Mouse (Mus musculus) ES-Bruce4 (cell line): ENCODE results near the gene Mob4. TPM values are rescaled to one million over a fixed set of nuclear protein-coding genes. Genes with fewer than 3 reads are reported as not detected.

ENCODE experiments used
- H3K27ac ChIP-seq: 2 replicates; pipeline ENCODE4 v1.5.1; 2012; ENCODE audit warnings: low read length, inconsistent platforms; ENCODE audit not compliant: insufficient read depth
- H3K27me3 ChIP-seq: 2 replicates; pipeline ENCODE4 v1.6.1; 2012; ENCODE audit warnings: mild to moderate bottlenecking, low read length, inconsistent platforms; ENCODE audit not compliant: control insufficient read depth, poor library complexity, insufficient read depth, severe bottlenecking
- H3K36me3 ChIP-seq: 2 replicates; pipeline ENCODE4 v1.6.1; 2012; ENCODE audit warnings: inconsistent platforms, mild to moderate bottlenecking, low read length, moderate library complexity; ENCODE audit not compliant: control insufficient read depth, poor library complexity, insufficient read depth, severe bottlenecking
- H3K4me1 ChIP-seq: one replicate; pipeline ENCODE4 v1.8.1; 2011; ENCODE audit warnings: low read length; ENCODE audit not compliant: control insufficient read depth, insufficient read depth
- H3K4me3 ChIP-seq: 2 replicates; pipeline ENCODE4 v1.5.1; 2011; ENCODE audit warnings: low read depth, mild to moderate bottlenecking, low read length
- H3K9ac ChIP-seq: 2 replicates; pipeline ENCODE4 v1.6.1; 2012; ENCODE audit warnings: low read depth, mild to moderate bottlenecking, inconsistent platforms; ENCODE audit not compliant: poor library complexity, severe bottlenecking
- H3K9me3 ChIP-seq: replicated peaks from 2 replicates; pipeline ENCODE4 v1.6.1; 2012; ENCODE audit warnings: mild to moderate bottlenecking, low read length, inconsistent platforms; ENCODE audit not compliant: control insufficient read depth, poor library complexity, insufficient read depth, severe bottlenecking
- CTCF ChIP-seq: IDR thresholded peaks from one replicate; pipeline ENCODE4 v1.8.1; 2011; ENCODE audit warnings: low read depth, low read length
- EP300 ChIP-seq: IDR thresholded peaks from 2 replicates; pipeline ENCODE4 v1.6.1; 2011; ENCODE audit warnings: low read depth, low read length; ENCODE audit not compliant: insufficient read depth
- POLR2A ChIP-seq: IDR thresholded peaks from one replicate; pipeline ENCODE4 v1.8.1; 2011; ENCODE audit warnings: low read length; ENCODE audit not compliant: insufficient read depth
- polyA plus RNA-seq: library from polyadenylated mRNA; stranded (reverse); fragments of >200 nt; gene quantifications from 2 replicates; pipeline ENCODE4 v1.2.4, GENCODE M21; 2011; ENCODE audit warnings: low read depth; ENCODE audit not compliant: missing spikeins, insufficient read depth, insufficient read length

Mob4 gene
- polyA plus RNA-seq, 1 experiment: 83.5 TPM

DNA sequence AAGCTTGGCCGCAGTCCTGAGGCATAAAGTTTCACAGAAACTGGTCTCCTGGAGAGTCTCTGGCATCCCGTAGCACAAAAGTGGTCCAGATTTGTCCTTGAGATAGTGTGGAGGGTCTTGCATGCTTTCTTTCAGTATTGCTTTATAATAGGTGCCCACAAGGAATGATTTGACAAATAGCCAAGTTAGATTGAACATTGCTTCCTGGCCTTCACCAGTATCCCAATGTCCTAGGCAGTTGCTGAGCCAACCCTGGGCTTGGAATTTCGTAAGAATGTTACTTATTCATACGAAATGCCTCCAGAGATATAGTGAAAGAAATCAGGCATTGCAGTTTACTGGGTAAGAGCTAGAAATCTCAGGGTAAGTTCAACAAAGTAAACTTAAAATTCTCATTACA lies 37.6 kb downstream of the Mob4 start:
- no peak overlapping the region for H3K27ac ChIP-seq
- H3K4me1 ChIP-seq: peaks cover 5% of the 10 kb centered on the region
- H3K9ac ChIP-seq: no peak overlapping the region
- peaks cover 8% of the 10 kb centered on the region; the same call in 1 of the 2 replicates for H3K9me3 ChIP-seq
- no peak overlapping the region for H3K4me3 ChIP-seq
- H3K36me3 ChIP-seq: no peaks in the 10 kb centered on the region
- TF ChIP-seq CTCF (no peak), EP300 (no peak), POLR2A (no peak)
- no peaks in the 10 kb centered on the region for H3K27me3 ChIP-seq

DNA sequence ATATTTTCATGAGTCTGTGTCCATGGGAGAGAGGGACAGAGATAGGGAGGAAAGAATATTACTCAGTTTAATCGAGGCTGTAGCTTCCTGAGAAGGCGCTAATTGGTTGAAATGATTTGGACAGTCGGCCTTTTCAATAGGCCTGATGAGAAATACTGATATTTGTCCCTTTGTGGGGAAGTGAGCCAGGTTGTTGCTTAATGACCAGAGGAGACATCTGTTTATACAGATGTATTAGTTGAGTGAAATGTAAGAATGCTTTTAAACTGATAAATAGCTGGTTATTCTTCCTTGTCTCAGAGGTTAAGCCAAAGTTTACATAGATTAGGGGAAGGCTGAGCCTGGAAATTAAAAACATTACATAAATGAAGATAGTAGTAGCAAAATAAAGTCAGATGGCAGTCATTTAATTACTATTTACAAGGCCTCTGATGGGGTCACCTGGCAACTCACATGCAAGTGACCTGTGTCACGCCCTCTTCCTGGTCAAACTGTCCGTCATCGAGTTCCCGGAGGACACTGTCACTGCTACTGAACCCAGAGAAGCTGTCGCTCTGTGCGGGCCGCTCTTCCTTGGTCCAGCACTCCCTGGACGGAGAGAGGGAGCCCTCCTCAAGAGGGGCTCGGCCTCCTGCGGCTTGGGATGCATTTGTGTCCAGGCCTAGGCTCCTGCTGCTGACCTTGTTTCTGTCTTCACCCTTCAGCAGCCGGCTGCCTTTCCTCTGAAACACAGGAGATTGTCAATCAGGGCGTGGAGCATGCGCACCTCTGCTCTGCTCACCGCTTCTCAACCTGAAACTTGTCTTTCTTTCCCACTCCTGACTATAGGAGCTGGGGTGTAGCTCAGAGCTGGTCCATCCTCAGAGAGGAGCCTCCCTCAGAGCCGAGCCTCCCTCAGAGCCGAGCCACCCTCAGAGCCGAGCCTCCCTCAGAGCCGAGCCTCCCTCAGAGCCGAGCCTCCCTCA lies 40.6 kb downstream of the Mob4 start:
- Histone ChIP-seq H3K9ac (no peak overlapping the region; the same call in 1 of the 2 replicates), H3K27me3 (no peaks in the 10 kb centered on the region), H3K9me3 (peaks cover 8% of the 10 kb centered on the region; the same call in 1 of the 2 replicates), H3K4me1 (no peaks in the 10 kb centered on the region), H3K27ac (no peak overlapping the region), H3K4me3 (no peak overlapping the region), H3K36me3 (no peaks in the 10 kb centered on the region)
- TF ChIP-seq POLR2A (no peak), CTCF (no peak), EP300 (no peak)

DNA sequence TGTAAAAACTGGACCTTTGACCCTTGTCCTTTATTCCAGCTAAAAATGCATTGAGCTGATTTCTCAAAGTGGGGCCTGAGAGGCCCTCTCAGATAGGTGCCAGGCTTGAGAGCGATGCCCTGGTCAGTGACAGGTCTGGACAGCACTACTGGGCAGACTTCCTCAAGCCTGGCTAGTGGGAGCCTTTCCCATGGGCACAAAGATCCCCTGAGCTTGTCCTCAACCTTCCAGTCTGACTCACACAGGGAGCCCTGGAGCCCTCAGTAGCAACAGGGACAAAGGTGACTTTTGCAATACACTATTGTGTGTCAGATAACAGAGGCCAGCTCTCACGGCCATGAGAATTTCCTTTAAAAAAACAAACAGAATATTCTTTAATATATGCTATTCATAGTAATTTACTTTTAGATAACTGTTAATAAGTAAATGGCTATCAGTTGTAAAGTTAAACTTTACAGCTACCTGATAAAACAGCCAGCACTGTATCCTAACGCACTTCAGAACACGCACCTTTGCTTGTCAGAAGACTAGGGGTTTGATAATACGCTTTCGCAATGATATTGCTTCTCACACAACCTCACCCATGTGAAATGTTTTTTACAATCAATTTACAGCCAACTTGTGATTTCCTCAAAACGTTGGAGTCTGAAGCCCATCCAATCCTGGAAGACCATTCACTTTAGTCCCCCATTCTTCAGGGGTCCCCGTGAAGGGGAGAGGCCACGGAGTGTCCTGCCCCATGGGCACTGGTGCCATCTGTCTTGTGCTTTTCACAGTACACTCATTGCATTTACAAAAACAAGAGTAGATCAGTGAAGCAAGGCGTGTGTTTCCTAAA lies 42.9 kb downstream of the Mob4 start:
- no peak overlapping the region for H3K9ac ChIP-seq
- H3K36me3 ChIP-seq: no peaks in the 10 kb centered on the region
- TF ChIP-seq EP300: no peak
- no peak for TF ChIP-seq CTCF
- TF ChIP-seq POLR2A: no peak
- H3K27me3 ChIP-seq: no peaks in the 10 kb centered on the region
- H3K9me3 ChIP-seq: peaks cover 7% of the 10 kb centered on the region; the same call in 1 of the 2 replicates
- no peaks in the 10 kb centered on the region for H3K4me1 ChIP-seq
- H3K4me3 ChIP-seq: no peak overlapping the region
- no peak overlapping the region for H3K27ac ChIP-seq

DNA sequence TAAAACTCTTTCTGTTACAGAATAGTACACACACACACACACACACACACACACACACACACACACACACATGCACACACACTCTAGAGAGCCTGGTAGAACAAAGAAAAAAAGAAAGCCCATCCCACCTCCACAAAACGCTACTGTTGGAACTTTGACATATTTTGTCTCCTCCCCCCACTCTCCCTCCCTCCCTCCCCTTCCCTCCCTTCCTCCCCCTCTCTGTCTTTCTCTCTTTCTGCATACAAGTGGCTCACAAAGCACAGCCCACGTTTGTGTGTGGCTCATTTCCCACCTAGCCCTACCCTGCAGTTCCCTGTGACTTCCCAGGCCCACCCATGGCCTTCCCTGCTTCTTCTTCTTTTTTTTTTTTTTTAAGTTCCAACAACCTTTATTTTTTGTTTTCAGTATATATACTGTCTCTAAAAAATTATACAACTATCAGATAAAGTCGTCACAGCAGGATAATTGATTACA lies 43.6 kb downstream of the Mob4 start:
- TF ChIP-seq EP300 (no peak), CTCF (no peak), POLR2A (no peak)
- Histone ChIP-seq H3K36me3 (no peaks in the 10 kb centered on the region), H3K4me1 (no peaks in the 10 kb centered on the region), H3K27me3 (no peaks in the 10 kb centered on the region), H3K9ac (no peak overlapping the region), H3K9me3 (0 out of 2 replicates have a peak, but pooled peaks cover 3% of the 10 kb centered on the region), H3K27ac (no peak overlapping the region), H3K4me3 (no peak overlapping the region)

DNA sequence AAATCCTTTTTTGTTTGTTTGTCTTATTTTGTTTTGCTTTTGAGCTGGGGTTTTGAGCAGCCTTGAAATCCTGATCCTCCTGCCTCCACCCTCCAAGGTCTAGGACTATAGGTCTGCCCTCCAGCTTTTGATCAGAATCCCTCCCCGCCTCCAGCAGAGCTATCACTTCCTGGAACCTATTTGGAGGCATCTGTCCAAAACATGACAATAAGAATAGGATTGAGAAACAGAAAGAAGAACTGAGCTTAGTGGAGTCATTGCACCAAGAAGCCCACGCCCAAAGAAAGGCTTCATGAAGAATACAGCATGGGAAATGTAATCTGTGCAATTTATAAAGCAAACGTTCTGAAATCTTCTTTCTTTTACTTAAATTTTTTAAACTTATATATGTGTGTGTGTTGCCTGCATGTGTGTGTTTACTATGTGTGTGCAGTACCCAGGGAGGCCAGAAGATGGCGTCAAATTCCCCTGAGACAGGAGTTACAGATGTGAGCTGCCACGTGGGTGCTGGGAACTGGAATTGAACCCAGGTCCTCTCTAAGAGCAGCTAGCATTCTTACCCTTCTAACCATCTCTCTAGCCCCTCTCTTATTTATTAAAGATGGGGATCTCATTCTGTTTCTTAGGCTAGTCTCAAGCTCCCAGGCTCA lies 49.0 kb downstream of the Mob4 start:
- Histone ChIP-seq H3K4me1 (no peaks in the 10 kb centered on the region), H3K4me3 (no peak overlapping the region), H3K9me3 (0 out of 2 replicates have a peak, but pooled peaks cover 5% of the 10 kb centered on the region), H3K9ac (no peak overlapping the region), H3K36me3 (no peaks in the 10 kb centered on the region), H3K27me3 (peaks cover 2% of the 10 kb centered on the region), H3K27ac (no peak overlapping the region)
- TF ChIP-seq CTCF (no peak), POLR2A (no peak), EP300 (no peak)
